Comparison of ENCODE assay signal across 25 mouse cellular contexts in the genomic region with DNA sequence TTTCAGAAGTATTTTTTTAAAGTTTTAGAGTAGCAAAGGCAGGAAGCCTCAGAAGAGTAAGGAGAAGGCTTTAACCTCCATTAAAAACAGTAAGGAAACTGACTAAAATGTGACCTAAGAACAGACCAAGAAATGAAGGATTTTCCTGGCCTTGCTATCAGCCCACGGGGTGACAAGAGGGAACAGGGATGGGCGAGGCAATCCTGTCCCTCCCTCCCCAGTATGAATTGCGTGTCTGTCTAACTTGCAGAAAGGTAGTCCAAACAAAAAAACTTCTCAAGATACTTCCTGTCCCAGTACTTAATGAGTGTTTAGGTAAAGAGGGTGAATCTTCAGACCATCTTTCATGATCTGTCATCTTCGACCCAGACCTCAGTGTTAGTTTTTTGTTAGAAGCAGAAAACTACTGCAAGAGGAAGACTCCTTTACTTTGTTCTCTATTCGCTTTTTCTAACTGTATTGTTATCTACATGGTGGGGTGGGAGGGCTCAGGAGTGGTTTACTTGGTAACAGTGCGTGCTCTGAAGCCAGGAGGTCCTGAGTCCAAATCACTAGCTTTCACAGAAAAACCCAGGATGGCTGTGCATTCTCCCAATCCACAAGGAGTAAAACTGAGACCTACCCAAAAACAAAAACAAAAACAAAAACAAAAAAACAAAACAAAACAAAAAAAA. TPM values are rescaled to one million over a fixed set of nuclear protein-coding genes. Genes with fewer than 3 reads are reported as not detected.
DNase-seq lines count a peak whose midpoint lies in the region; ATAC-seq and TF ChIP-seq lines count a peak whose summit lies in the region.
"Had no signal": no experiment of that assay in that cellular context is flagged by ENCODE, and none has a peak within 500 bp of the region (broad histone marks: within the 10 kb centered on the region; RNA-seq: fewer than 3 reads in every experiment).

No protein-coding gene starts in this region.

- H3K4me3 ChIP-seq in liver, embryonic 14.5 days (ENCODE audit: insufficient read depth in 1 of 2, low read depth in 2 of 2, low read length in 2 of 2) = no peak overlapping the region
- no peak overlapping the region for H3K4me3 ChIP-seq in forebrain, embryonic 11.5 days (ENCODE audit: low read depth, low read length)
- no peak overlapping the region for H3K4me3 ChIP-seq in embryonic facial prominence, embryonic 10.5 days
- H3K4me3 ChIP-seq: forebrain, embryonic 13.5 days; hindbrain, embryonic 10.5 days; midbrain, embryonic 12.5 days; neural tube, embryonic 13.5 days; stomach, embryonic 15.5 days had no signal

- no peaks in the 10 kb centered on the region for H3K27me3 ChIP-seq in liver, embryonic 14.5 days (ENCODE audit: control insufficient read depth, insufficient read depth, low read length)
- H3K27me3 ChIP-seq in forebrain, embryonic 11.5 days (ENCODE audit: control insufficient read depth, insufficient read depth, low read length) = no peaks in the 10 kb centered on the region
- no peaks in the 10 kb centered on the region for H3K27me3 ChIP-seq in embryonic facial prominence, embryonic 10.5 days (replicated peaks; ENCODE audit: low read depth, poor library complexity, severe bottlenecking)
- H3K27me3 ChIP-seq: forebrain, embryonic 13.5 days; midbrain, embryonic 12.5 days; neural tube, embryonic 13.5 days; stomach, embryonic 15.5 days had no signal

- no peak for TF ChIP-seq CTCF in liver, embryonic 14.5 days (IDR thresholded peaks at IDR 0.05; ENCODE audit: low read depth)

- no peaks in the 10 kb centered on the region for H3K9me3 ChIP-seq in liver, embryonic 14.5 days (ENCODE audit: control insufficient read depth, low read length)
- no peaks in the 10 kb centered on the region for H3K9me3 ChIP-seq in forebrain, embryonic 11.5 days (ENCODE audit: control insufficient read depth, low read length)
- H3K9me3 ChIP-seq in embryonic facial prominence, embryonic 10.5 days = no peaks in the 10 kb centered on the region
- H3K9me3 ChIP-seq: forebrain, embryonic 13.5 days; hindbrain, embryonic 10.5 days; midbrain, embryonic 12.5 days; neural tube, embryonic 13.5 days; stomach, embryonic 15.5 days had no signal

- DNase-seq in liver, embryonic 14.5 days (ENCODE audit: low read depth in 3 of 3, low spot score in 3 of 3) = no peak
- no peak for DNase-seq in forebrain, embryonic 11.5 days (ENCODE audit: low spot score)
- DNase-seq in embryonic facial prominence, embryonic 10.5 days (ENCODE audit: low spot score) = no peak
- DNase-seq in c-Kit-positive CD71-positive TER-119-positive erythroid progenitor cells, embryonic 14.5 days (ENCODE audit: low spot score) = no peak
- DNase-seq: adrenal gland, postnatal 14 days; B cell, adult 2 months; cerebellum, adult 2 months; gastrocnemius, postnatal 10 days; kidney, adult 9 months; kidney, postnatal 36 days; left cerebral cortex, postnatal 4 days; lung, postnatal 14 days; thymus, adult 18-20 months; thymus, postnatal 4 days had no signal

- H3K4me2 ChIP-seq in liver, embryonic 14.5 days (ENCODE audit: low read depth) = peak overlapping the region; percentile 40
- no peak overlapping the region for H3K4me2 ChIP-seq in forebrain, embryonic 11.5 days (ENCODE audit: low read depth, low read length, severe bottlenecking)
- H3K4me2 ChIP-seq: forebrain, embryonic 13.5 days; midbrain, embryonic 12.5 days; neural tube, embryonic 13.5 days; stomach, embryonic 15.5 days had no signal

- peak overlapping the region; percentile 2 for H3K9ac ChIP-seq in liver, embryonic 14.5 days (replicated peaks)
- no peak overlapping the region for H3K9ac ChIP-seq in forebrain, embryonic 11.5 days (ENCODE audit: low read length)
- H3K9ac ChIP-seq: forebrain, embryonic 13.5 days; midbrain, embryonic 12.5 days; neural tube, embryonic 13.5 days; stomach, embryonic 15.5 days had no signal

- H3K4me1 ChIP-seq in liver, embryonic 14.5 days (replicated peaks; ENCODE audit: control insufficient read depth in 2 of 2, insufficient read depth in 2 of 2, low read length in 1 of 2) = peaks cover 2 to 30% of the 10 kb centered on the region in 2 experiments; a peak in 3 of 4 replicates
- H3K4me1 ChIP-seq in forebrain, embryonic 11.5 days (replicated peaks; ENCODE audit: control insufficient read depth, insufficient read depth, low read length) = 0 out of 2 replicates have a peak, but pooled peaks cover 2% of the 10 kb centered on the region
- H3K4me1 ChIP-seq in embryonic facial prominence, embryonic 10.5 days = peaks cover 11% of the 10 kb centered on the region
- H3K4me1 ChIP-seq: stomach, embryonic 15.5 days had no signal

- H3K27ac ChIP-seq in liver, embryonic 14.5 days = peak overlapping the region; percentile 7; the same call in 1 of the 2 replicates
- no peak overlapping the region for H3K27ac ChIP-seq in forebrain, embryonic 11.5 days (ENCODE audit: low read depth, low read length)
- no peak overlapping the region for H3K27ac ChIP-seq in embryonic facial prominence, embryonic 10.5 days (replicated peaks)
- H3K27ac ChIP-seq: forebrain, embryonic 13.5 days; hindbrain, embryonic 10.5 days; midbrain, embryonic 12.5 days; neural tube, embryonic 13.5 days; stomach, embryonic 15.5 days had no signal

- 10% methylated on average over 6 of the region's 6 CpGs for WGBS in liver, embryonic 14.5 days (ENCODE audit: insufficient replicate concordance)
- 76% methylated on average over 6 of the region's 6 CpGs for WGBS in forebrain, embryonic 11.5 days
- WGBS in embryonic facial prominence, embryonic 10.5 days = 69% methylated on average over 6 of the region's 6 CpGs

- TF ChIP-seq EP300 in liver, embryonic 14.5 days (IDR thresholded peaks at IDR 0.05; ENCODE audit: low read depth) = no peak

- H3K36me3 ChIP-seq in liver, embryonic 14.5 days (replicated peaks; ENCODE audit: control insufficient read depth, insufficient read depth, low read depth) = no peaks in the 10 kb centered on the region
- H3K36me3 ChIP-seq in forebrain, embryonic 11.5 days (ENCODE audit: control insufficient read depth, insufficient read depth, low read length) = no peaks in the 10 kb centered on the region
- no peaks in the 10 kb centered on the region for H3K36me3 ChIP-seq in embryonic facial prominence, embryonic 10.5 days (replicated peaks)
- H3K36me3 ChIP-seq: hindbrain, embryonic 10.5 days; midbrain, embryonic 12.5 days; neural tube, embryonic 13.5 days; stomach, embryonic 15.5 days had no signal

- ATAC-seq in CD4-positive, CD25-positive, alpha-beta regulatory T cell, adult 4 months = peak; percentile 26
- ATAC-seq in erythroid progenitor cell, adult 5-6 weeks (replicated peaks; ENCODE audit: low FRiP score, poor library complexity, severe bottlenecking) = 0 out of 2 replicates have a peak, but pooled peaks have one; percentile 54
- ATAC-seq in liver, embryonic 14.5 days (ENCODE audit: insufficient read depth) = peak; percentile 55; the same call in 1 of the 2 replicates
- peak; percentile 37 for ATAC-seq in megakaryocyte progenitor cell, adult 5-6 weeks (replicated peaks; ENCODE audit: poor library complexity)
- ATAC-seq in forebrain, embryonic 11.5 days (replicated peaks; ENCODE audit: low FRiP score) = no peak
- ATAC-seq: activated CD4-positive, CD25-positive, alpha-beta regulatory T cell, adult 4 months; forebrain, embryonic 13.5 days had no signal

RNA-seq across cellular contexts. Expression of a gene that starts 5.6 kb away (rescaled TPM):
- polyA plus RNA-seq in CD4-positive, CD25-positive, alpha-beta regulatory T cell, adult 4 months (2017; shearing (Covaris generic)) = 10 to 100 TPM; 12.1 to 19.1 TPM
- total RNA-seq in erythroid progenitor cell, adult 5-6 weeks (2015; ENCODE audit: low replicate concordance) = 4.6 and 9.7 TPM in 2 replicates
- 1.7 and 5.8 TPM in 2 replicates for total RNA-seq in erythroid progenitor cell, adult 5-6 weeks (2017; ENCODE audit: low replicate concordance)
- polyA plus RNA-seq in liver, embryonic 14.5 days (2012; rRNA removed) = 1.9 and 2.8 TPM in 2 replicates
- polyA plus RNA-seq in liver, embryonic 14.5 days (2014; fragmentation: Nextera tagmentation; extraction: Ambion mirVana) = 5.4 and 5.5 TPM in 2 replicates
- total RNA-seq in megakaryocyte progenitor cell, adult 5-6 weeks (2015) = 13.9 and 14.4 TPM in 2 replicates
- total RNA-seq in megakaryocyte progenitor cell, adult 5-6 weeks (2017) = 16.4 and 17.7 TPM in 2 replicates
- polyA plus RNA-seq in forebrain, embryonic 11.5 days (2014; fragmentation: Nextera tagmentation; extraction: Ambion mirVana) = 9.4 and 9.5 TPM in 2 replicates
- polyA plus RNA-seq in embryonic facial prominence, embryonic 10.5 days (2016; fragmentation: Nextera tagmentation; extraction: Ambion mirVana) = 7.5 TPM in 2 replicates

RNA-seq across cellular contexts. Expression of a gene that starts 34.9 kb away (rescaled TPM):
- polyA plus RNA-seq in CD4-positive, CD25-positive, alpha-beta regulatory T cell, adult 4 months (2017; shearing (Covaris generic)) = 100 to 1,000 TPM; 335 to 360 TPM
- total RNA-seq in erythroid progenitor cell, adult 5-6 weeks (2015; ENCODE audit: low replicate concordance) = 175 and 244 TPM in 2 replicates
- total RNA-seq in erythroid progenitor cell, adult 5-6 weeks (2017; ENCODE audit: low replicate concordance) = 125 and 130 TPM in 2 replicates
- 59.5 and 98.0 TPM in 2 replicates for polyA plus RNA-seq in liver, embryonic 14.5 days (2012; rRNA removed)
- polyA plus RNA-seq in liver, embryonic 14.5 days (2014; fragmentation: Nextera tagmentation; extraction: Ambion mirVana) = 65.0 and 70.8 TPM in 2 replicates
- total RNA-seq in megakaryocyte progenitor cell, adult 5-6 weeks (2015) = 816 and 1,066 TPM in 2 replicates
- total RNA-seq in megakaryocyte progenitor cell, adult 5-6 weeks (2017) = 743 and 949 TPM in 2 replicates
- polyA plus RNA-seq in forebrain, embryonic 11.5 days (2014; fragmentation: Nextera tagmentation; extraction: Ambion mirVana) = 1,259 and 1,264 TPM in 2 replicates
- 433 and 466 TPM in 2 replicates for polyA plus RNA-seq in embryonic facial prominence, embryonic 10.5 days (2016; fragmentation: Nextera tagmentation; extraction: Ambion mirVana)

RNA-seq across cellular contexts. Expression of a gene that starts 47.2 kb away (rescaled TPM):
- polyA plus RNA-seq in CD4-positive, CD25-positive, alpha-beta regulatory T cell, adult 4 months (2017; shearing (Covaris generic)) = under 1 TPM in 1 of 2 experiments, not detected in 1; 0.09 TPM
- total RNA-seq in erythroid progenitor cell, adult 5-6 weeks (2015; ENCODE audit: low replicate concordance) = not detected in 2 replicates
- total RNA-seq in erythroid progenitor cell, adult 5-6 weeks (2017; ENCODE audit: low replicate concordance) = not detected in 2 replicates
- 0.04 TPM in 2 replicates for polyA plus RNA-seq in liver, embryonic 14.5 days (2012; rRNA removed)
- 0.06 and 0.08 TPM in 2 replicates for polyA plus RNA-seq in liver, embryonic 14.5 days (2014; fragmentation: Nextera tagmentation; extraction: Ambion mirVana)
- total RNA-seq in megakaryocyte progenitor cell, adult 5-6 weeks (2015) = not detected in 2 replicates
- total RNA-seq in megakaryocyte progenitor cell, adult 5-6 weeks (2017) = not detected in 2 replicates
- 0.32 and 0.49 TPM in 2 replicates for polyA plus RNA-seq in forebrain, embryonic 11.5 days (2014; fragmentation: Nextera tagmentation; extraction: Ambion mirVana)
- 0.11 and 0.14 TPM in 2 replicates for polyA plus RNA-seq in embryonic facial prominence, embryonic 10.5 days (2016; fragmentation: Nextera tagmentation; extraction: Ambion mirVana)
- total RNA-seq: liver, adult 2 months; monocyte, adult 5-6 weeks had no signal
- polyA plus RNA-seq: liver, adult 2 months had no signal
